Mouse (Mus musculus): ENCODE results near the gene Olfr937.

Olfr937 gene

DNA sequence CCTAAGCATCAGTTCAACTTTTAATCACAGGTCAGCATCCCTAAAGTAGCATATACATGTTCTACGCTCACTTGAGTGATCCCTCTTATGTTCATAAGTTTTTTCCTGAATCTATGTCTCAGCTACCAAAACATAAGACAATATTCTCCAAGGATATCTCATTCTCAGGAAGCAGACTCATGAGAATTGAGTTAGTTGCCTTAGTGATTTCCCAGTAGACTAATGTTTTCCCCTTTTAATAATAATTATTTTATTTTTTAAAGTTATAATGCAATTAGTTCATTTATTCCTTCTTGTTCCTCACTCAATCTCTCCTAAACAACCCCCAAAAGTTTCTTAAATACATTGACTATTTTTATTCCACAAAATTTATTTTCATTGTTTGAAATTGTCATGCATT, at the start of gene Olfr937:
Gene Olfr937 (minus strand): TSS at position 101 of the 400 bp plus-strand sequence.
- DNase-seq (ENCODE audit: low read depth, low spot score): no peak

DNA sequence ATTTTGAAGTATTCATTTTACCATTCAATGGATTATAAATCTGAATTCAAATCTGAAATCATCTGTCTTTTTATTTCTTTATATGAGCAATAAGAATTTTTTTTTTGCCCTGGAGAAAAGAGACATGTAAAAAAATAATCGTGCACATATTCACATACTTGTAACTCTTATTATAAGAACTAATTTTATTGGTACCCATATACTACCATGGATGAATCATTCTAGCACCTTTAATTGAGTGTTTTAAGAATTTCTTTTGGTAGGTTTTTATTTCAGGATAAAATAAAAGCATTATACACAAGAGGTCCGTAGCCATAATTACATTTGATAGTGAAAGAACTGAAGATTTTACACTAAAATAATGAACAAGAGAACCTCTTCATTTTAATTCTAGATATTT, 14.0 kb upstream of the Olfr937 start, which contains the start of gene Olfr938:
Gene Olfr938 (minus strand): TSS at position 101 of the 400 bp plus-strand sequence.
- no peak for DNase-seq (ENCODE audit: low read depth, low spot score)

DNA sequence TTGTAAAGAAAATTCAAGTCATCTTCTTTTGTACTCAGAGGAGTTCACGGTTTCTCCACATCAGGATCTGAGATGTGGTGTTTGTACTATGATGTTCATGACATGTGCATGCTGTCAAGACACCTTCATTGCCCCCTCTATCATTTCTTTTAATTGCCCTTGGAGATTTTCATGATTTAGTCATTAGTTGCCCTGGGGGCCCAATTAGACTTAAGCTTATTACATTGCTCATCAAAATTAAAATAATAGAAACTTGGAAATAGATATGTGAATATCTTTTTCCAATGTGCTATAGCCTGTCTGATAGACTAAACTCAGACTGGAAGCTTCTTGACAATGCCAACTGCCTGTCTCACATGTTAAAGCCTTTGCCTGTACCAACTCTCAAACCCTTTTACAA, 41.5 kb downstream of the Olfr937 start, which contains the start of gene Olfr146:
Gene Olfr146 (minus strand): TSS at position 101 of the 400 bp plus-strand sequence.
- no peak for DNase-seq (ENCODE audit: low read depth, low spot score)
